Mouse (Mus musculus) midbrain, embryonic 13.5 days (tissue): ENCODE measurements around the gene Slc35f1. TPM values are rescaled to one million over a fixed set of nuclear protein-coding genes. Genes with fewer than 3 reads are reported as not detected.
A peak's percentile ranks its signal among the peaks of the same experiment; 100 is the strongest.

Experiments
- ATAC-seq: fragments of 200-750 bp; cut with Nextera tagmentation; 2 replicates; pipeline ENCODE4 v1.8.0; 2017; ENCODE audit warnings: mild to moderate bottlenecking, moderate TSS enrichment, moderate library complexity
- H3K27ac ChIP-seq: fragments of 300-500 bp; sonication (generic); 2 replicates; pipeline ENCODE4 v1.5.1; 2015; ENCODE audit warnings: inconsistent platforms, mild to moderate bottlenecking, moderate library complexity
- H3K27me3 ChIP-seq: fragments of 300-500 bp; sonication (generic); 2 replicates; pipeline ENCODE4 v1.6.1; 2015; ENCODE audit warnings: mild to moderate bottlenecking, inconsistent platforms
- H3K36me3 ChIP-seq: fragments of 300-500 bp; sonication (generic); 2 replicates; pipeline ENCODE4 v1.6.1; 2015; ENCODE audit warnings: mild to moderate bottlenecking, inconsistent platforms
- H3K4me1 ChIP-seq: fragments of 300-500 bp; sonication (generic); replicated peaks from 2 replicates; pipeline ENCODE4 v1.6.1; 2015; ENCODE audit warnings: inconsistent platforms
- H3K4me2 ChIP-seq: fragments of 300-500 bp; sonication (generic); replicated peaks from 2 replicates; pipeline ENCODE4 v1.6.1; 2015; ENCODE audit warnings: moderate library complexity, mild to moderate bottlenecking, inconsistent platforms
- H3K4me3 ChIP-seq: fragments of 300-500 bp; sonication (generic); replicated peaks from 2 replicates; pipeline ENCODE4 v1.5.1; 2015; ENCODE audit warnings: mild to moderate bottlenecking, inconsistent platforms
- H3K9ac ChIP-seq: fragments of 300-500 bp; sonication (generic); replicated peaks from 2 replicates; pipeline ENCODE4 v1.6.1; 2015; ENCODE audit warnings: mild to moderate bottlenecking, inconsistent platforms
- H3K9me3 ChIP-seq: fragments of 300-500 bp; sonication (generic); 2 replicates; pipeline ENCODE4 v1.6.1; 2016; ENCODE audit warnings: mild to moderate bottlenecking, inconsistent platforms
- WGBS: fragments of 180-500 bp; shearing (Covaris S2); methylation state at CpG from one replicate; pipeline ENCODE4 v1.1.7; 2015; 5-methylcytosine and 5-hydroxymethylcytosine counted together
- polyA plus RNA-seq: library from polyadenylated mRNA; unstranded; fragments of >200 nt; fragmentation: Nextera tagmentation; extraction: Ambion mirVana; gene quantifications from 2 replicates; pipeline ENCODE4 v1.2.1, GENCODE M21; 2015

Gene Slc35f1
- polyA plus RNA-seq, 1 experiment from 2014 or later = 36.3 TPM

DNA sequence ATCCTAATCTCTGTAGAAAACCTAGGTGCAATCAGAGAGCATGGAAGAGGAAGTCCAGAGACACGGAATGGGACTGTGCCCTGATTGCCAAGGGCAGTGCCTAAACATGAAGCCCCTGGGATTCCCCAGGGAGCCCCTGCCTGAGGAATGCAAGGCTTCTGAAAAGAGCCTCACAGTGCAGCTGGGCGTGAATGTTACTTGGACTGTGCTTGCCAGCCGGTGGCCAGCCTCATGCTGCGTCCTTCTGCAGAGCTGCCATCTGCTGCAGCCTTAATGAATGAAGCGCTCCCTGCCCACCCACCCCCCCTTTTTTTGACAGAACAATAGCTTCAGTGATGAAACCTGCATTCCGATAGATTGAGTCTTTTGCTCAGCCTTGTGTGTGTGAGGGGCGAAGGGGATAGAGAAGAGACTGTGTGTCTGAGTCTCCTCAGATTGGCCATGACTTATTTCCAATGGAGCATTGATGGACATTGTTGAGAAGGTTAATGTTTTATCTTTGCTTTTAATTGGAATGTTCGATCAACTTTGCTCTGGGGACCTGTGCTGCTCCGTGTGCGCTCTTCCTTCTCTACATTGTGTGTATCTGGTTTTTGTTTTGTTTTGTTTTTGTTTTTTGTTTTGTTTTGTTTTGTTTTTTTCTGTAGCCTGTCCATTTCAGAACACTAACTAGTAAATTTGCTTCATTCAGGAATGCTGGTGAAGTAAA is 52.5 kb downstream of the Slc35f1 start:
- peak overlapping the region; percentile 46 for H3K4me2 ChIP-seq
- H3K9ac ChIP-seq = 0 out of 2 replicates have a peak overlapping the region, but pooled peaks have one; percentile 12
- 2% methylated on average over 10 of the region's 10 CpGs for whole genome bisulfite sequencing
- peaks cover 18% of the 10 kb centered on the region for H3K4me1 ChIP-seq
- H3K4me3 ChIP-seq = peak overlapping the region; percentile 12; the same call in 1 of the 2 replicates
- H3K27me3 ChIP-seq = no peaks in the 10 kb centered on the region
- H3K9me3 ChIP-seq = no peaks in the 10 kb centered on the region
- peak; percentile 99 for ATAC-seq
- peak overlapping the region; percentile 66 for H3K27ac ChIP-seq
- no peaks in the 10 kb centered on the region for H3K36me3 ChIP-seq

DNA sequence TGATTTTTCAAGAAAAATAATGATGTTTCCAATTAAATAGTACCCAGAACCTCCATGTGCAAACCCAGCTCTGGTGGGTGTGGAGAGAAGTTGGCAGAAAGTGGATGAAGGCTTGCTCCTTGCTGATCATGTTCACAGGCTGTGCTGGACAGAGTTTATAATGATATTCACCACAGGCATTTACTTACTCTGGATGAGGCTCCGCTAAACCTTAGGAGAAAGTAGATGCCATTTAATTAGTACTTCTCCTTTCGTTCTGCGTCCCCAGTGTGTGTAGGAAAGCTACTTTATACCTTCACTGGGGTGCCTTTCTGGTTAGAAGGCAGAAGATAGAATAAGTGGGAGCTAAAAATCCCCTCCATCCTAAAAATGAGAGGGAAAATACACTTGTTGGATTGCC is 53.5 kb downstream of the Slc35f1 start:
- Histone ChIP-seq H3K27ac (no peak overlapping the region), H3K9me3 (no peaks in the 10 kb centered on the region), H3K27me3 (no peaks in the 10 kb centered on the region), H3K36me3 (no peaks in the 10 kb centered on the region), H3K9ac (no peak overlapping the region), H3K4me2 (0 out of 2 replicates have a peak overlapping the region, but pooled peaks have one; percentile 46), H3K4me3 (no peak overlapping the region), H3K4me1 (peaks cover 22% of the 10 kb centered on the region)
- ATAC-seq = no peak
- WGBS = 50% methylated on average over 3 of the region's 3 CpGs

DNA sequence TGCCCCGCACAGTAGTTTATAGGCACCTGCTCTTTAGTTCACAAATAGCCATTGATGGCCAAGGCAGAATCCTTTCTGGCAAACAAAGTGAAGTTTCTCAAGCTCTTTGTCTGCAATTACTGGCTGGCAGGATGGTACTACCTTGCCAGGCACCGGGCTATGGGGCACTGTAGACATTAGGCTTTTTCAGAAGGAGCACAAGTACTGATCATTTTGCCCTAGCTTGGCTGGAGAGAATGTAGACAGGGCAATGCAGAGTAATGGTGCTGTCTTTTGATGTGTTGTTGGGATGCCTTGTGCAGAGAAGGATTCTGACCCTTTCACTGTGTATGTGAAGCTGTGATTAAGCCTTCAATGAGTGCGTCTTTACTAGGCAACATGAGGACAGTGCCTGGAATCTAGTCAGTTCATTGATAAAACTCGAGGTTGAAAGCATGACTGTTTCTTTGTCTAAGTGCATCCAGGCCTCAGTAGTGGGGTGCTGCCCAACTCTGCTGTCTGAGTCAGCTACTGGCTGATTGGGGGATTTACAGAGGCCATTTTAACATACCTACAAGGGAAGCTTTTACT is 57.8 kb downstream of the Slc35f1 start:
- no peaks in the 10 kb centered on the region for H3K27me3 ChIP-seq
- no peaks in the 10 kb centered on the region for H3K36me3 ChIP-seq
- no peak overlapping the region for H3K9ac ChIP-seq
- H3K4me3 ChIP-seq = no peak overlapping the region
- 54% methylated on average over 4 of the region's 4 CpGs for WGBS
- peak; percentile 64 for ATAC-seq
- H3K9me3 ChIP-seq = no peaks in the 10 kb centered on the region
- H3K27ac ChIP-seq = no peak overlapping the region
- no peak overlapping the region for H3K4me2 ChIP-seq
- H3K4me1 ChIP-seq = peaks cover 14% of the 10 kb centered on the region

DNA sequence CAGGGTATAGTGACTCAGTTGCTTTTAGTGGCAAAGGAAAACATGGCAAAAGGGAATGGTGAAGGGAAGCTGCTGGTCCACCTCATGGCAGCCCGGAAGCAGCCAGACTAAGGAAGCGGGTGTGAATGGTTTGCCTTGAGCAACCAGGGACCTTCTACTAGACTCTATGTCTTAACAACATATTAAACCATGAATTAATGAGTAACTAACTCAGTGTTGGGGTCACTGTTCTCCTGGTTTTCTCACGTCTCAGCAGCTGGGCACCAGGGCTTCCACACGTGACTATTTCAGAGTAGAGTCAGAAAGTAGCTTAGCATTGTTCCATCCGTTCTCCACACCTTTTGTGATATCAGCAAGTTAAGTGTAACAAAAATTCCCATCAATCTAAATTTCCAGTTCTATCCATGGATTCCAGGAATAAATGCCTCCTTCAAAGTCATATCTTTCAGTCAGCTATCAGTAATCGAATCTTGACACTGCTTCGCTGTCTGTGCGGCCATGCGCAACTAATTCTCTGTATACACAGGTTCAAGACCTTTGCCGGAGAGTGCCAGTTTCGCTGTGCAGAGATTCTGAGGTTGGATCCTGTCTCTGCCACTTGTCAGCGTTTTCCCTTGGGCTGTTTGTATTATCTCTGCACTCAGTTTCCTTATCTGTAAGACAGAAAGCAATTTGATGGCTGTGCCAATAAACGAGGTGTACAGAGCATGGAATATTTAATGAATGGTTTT is 65.8 kb downstream of the Slc35f1 start:
- Histone ChIP-seq H3K4me3 (no peak overlapping the region), H3K4me2 (no peak overlapping the region), H3K9ac (no peak overlapping the region), H3K27me3 (no peaks in the 10 kb centered on the region), H3K36me3 (no peaks in the 10 kb centered on the region), H3K27ac (no peak overlapping the region), H3K9me3 (no peaks in the 10 kb centered on the region), H3K4me1 (no peaks in the 10 kb centered on the region)
- no peak for ATAC-seq
- WGBS = 56% methylated on average over 13 of the region's 13 CpGs

DNA sequence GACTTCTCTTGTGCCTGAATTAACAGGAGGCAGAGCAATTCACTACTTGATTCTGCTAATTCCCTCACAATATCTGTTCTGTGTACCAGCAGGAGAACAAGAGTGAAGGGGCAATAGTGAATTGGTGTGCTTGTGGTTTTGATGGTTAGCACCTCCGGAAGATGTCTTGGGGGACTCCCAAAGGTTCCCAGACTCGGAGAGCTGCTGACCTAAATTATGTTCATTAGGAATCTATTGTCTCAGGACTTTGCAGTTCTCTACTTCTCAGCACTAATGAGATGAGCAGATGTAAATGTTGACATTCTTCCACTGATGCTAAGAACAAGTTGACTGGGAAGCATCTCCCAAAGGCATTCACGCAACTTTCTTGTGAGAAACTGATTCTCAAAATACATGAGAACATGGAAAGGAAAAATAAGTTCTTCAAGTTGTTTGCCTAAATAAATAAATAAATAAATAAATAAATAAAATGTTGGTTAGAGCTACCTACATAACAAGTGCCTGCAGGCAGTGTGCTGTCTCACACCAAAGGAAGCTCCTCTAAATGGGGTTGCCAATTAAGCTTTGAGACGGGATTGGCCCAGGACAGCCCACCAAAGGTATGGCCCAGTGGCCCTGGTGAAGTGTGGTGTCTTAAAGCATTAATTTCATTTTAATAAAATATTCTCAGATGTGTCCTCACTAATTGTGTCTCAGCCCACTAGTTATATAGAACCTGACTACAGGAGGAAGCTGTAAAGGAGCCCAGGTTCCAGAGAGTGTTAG is 67.3 kb downstream of the Slc35f1 start:
- no peak overlapping the region for H3K4me2 ChIP-seq
- no peak for ATAC-seq
- no peaks in the 10 kb centered on the region for H3K4me1 ChIP-seq
- H3K4me3 ChIP-seq = no peak overlapping the region
- H3K9ac ChIP-seq = no peak overlapping the region
- no peak overlapping the region for H3K27ac ChIP-seq
- 84% methylated on average over 4 of the region's 4 CpGs for WGBS
- no peaks in the 10 kb centered on the region for H3K36me3 ChIP-seq
- no peaks in the 10 kb centered on the region for H3K27me3 ChIP-seq
- no peaks in the 10 kb centered on the region for H3K9me3 ChIP-seq

DNA sequence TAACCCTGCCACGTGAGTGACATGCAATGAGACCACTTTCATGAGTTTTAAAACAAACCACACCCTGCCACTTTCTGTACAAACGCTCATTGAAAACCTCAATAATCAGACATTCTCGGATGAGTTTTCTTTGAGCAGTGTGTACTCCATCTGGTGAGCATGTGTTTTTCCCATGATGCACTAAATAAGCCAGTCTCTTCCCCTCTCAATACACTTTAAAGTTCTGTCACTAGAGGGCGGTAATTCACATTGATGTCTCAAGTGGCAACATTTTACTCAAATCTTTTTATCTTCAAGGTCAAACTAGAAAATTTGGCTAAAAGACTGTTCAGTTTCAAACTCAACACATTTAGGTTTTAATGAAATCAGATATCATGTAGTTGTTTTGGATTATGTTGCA is 68.3 kb downstream of the Slc35f1 start:
- Histone ChIP-seq H3K36me3 (no peaks in the 10 kb centered on the region), H3K4me3 (no peak overlapping the region), H3K4me1 (no peaks in the 10 kb centered on the region), H3K4me2 (no peak overlapping the region), H3K9ac (no peak overlapping the region), H3K9me3 (no peaks in the 10 kb centered on the region), H3K27me3 (no peaks in the 10 kb centered on the region), H3K27ac (no peak overlapping the region)
- no peak for ATAC-seq
- WGBS = 49% methylated on average over 4 of the region's 4 CpGs

DNA sequence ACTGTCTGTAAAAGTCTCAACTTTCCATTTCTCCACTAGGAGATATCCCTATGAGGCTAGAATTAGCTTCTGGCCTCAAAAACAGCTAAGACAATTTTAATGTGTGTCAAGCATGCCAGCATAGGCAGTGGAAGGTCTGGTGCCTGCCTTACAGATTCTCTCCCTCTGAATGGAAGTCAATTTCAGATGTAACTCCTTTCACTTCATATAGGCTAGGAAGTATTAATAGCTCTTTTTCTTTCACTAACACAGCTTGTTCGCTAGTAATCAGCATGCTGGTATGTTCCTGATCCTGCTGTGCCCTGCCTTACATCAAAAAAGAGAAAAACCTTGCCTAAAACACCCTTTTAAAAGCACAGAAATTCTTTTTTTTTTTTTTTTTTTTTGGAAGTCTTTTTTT is 70.2 kb downstream of the Slc35f1 start:
- ATAC-seq = no peak

DNA sequence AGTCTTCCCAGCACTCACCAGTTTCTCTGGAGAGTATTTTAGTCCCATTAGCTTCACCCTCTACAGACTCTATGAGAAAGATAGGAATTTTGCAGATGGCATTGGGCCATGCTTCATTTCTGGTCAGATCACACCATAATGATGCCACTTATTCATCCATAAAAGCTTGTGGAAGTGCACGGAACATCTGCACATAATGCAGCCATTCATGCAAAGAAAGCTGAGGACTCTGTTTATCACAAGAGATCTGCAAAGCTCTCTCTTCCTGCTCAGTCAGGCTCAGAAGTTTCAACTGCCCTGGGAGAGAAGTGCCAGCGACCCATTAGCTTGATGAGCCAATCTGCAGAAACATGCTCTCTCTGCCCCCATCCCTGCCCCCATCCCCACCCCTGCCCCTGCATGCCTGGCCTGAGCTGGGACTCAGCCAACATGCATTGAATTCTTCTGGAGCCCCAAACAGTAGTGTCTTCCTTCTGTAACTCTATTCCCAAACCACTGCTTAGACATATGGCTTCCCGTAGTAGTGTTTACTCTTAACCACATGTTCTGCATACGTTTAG is 89.7 kb downstream of the Slc35f1 start:
- H3K36me3 ChIP-seq = no peaks in the 10 kb centered on the region
- H3K4me2 ChIP-seq = no peak overlapping the region
- no peaks in the 10 kb centered on the region for H3K4me1 ChIP-seq
- 68% methylated on average over 4 of the region's 4 CpGs for WGBS
- H3K9me3 ChIP-seq = no peaks in the 10 kb centered on the region
- no peak overlapping the region for H3K9ac ChIP-seq
- no peak overlapping the region for H3K27ac ChIP-seq
- H3K4me3 ChIP-seq = no peak overlapping the region
- no peak for ATAC-seq
- no peaks in the 10 kb centered on the region for H3K27me3 ChIP-seq

More for the DNA sequence above, 70.2 kb downstream of the Slc35f1 start:
- H3K27me3 ChIP-seq = no peaks in the 10 kb centered on the region
- WGBS = 92% methylated on average over 1 of the region's 1 CpGs
- H3K4me2 ChIP-seq = no peak overlapping the region
- no peaks in the 10 kb centered on the region for H3K36me3 ChIP-seq
- no peak overlapping the region for H3K27ac ChIP-seq
- no peak overlapping the region for H3K9ac ChIP-seq
- H3K9me3 ChIP-seq = no peaks in the 10 kb centered on the region
- H3K4me3 ChIP-seq = no peak overlapping the region
- H3K4me1 ChIP-seq = no peaks in the 10 kb centered on the region

DNA sequence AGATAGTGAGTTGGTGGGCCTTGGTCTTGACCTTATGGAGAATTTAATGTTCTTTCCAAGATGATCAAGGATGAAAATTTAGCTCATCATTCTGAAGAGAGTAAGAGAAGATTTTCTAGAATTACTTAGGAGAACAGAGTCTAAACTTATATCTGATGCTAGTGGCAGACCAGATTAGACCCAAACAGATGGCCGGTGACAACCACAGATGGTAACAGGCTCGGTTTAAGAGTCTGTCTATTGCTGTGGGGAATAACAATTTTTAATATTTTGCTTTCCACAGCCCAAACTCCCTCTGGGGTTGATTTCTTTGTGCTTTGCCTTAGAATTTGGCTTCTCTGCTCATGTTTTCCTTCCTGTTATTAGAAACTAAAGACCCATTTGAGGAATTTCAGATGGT is 96.7 kb downstream of the Slc35f1 start:
- no peaks in the 10 kb centered on the region for H3K4me1 ChIP-seq
- no peak overlapping the region for H3K4me2 ChIP-seq
- H3K9me3 ChIP-seq = no peaks in the 10 kb centered on the region
- no peak overlapping the region for H3K27ac ChIP-seq
- H3K27me3 ChIP-seq = no peaks in the 10 kb centered on the region
- H3K4me3 ChIP-seq = no peak overlapping the region
- no peaks in the 10 kb centered on the region for H3K36me3 ChIP-seq
- no peak for ATAC-seq
- WGBS = 71% methylated on average over 2 of the region's 2 CpGs
- H3K9ac ChIP-seq = no peak overlapping the region

DNA sequence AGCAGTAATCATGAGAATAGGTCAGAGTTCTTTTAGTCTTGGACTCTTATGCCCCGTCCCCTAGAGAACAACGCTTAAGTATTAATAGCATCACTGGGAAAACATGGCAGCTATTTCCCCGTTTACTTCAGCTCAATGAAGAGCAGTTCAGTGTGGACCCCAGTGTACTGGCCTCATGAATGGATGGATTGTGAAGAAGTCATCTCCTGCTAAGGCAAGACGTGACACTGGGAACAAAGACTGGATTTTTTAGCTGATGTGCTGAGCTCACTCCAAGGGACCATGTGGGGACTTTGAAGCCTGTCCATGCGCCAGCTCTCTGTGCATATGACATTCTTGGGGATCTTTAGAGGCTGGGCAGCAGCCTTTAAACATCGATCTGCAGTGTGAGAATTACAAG is 101.2 kb downstream of the Slc35f1 start:
- H3K4me3 ChIP-seq = no peak overlapping the region
- no peak for ATAC-seq

DNA sequence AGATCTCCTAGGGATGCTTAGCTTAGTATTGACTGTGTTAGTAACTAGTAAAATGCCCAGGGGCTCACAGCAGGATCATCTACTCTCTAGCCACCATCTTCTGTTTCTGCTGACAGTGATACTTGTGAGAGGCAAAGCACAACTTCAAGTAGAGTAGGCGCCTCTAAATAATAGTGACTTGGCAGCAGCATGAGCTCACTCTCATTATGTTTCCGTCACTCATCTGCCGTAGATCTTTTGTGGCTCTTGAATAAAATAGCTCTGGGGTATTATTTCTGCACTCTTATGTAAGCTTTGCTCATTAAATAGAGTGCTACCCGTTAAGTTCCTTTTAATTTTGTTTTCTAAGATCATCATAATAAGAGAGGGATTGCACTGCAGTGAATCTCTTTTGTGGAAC is 107.1 kb downstream of the Slc35f1 start:
- H3K27ac ChIP-seq = no peak overlapping the region; the same call in 1 of the 2 replicates
- no peaks in the 10 kb centered on the region for H3K27me3 ChIP-seq
- ATAC-seq = no peak
- no peak overlapping the region for H3K9ac ChIP-seq
- 34% methylated on average over 4 of the region's 4 CpGs for WGBS
- H3K4me3 ChIP-seq = no peak overlapping the region
- H3K36me3 ChIP-seq = no peaks in the 10 kb centered on the region
- H3K9me3 ChIP-seq = no peaks in the 10 kb centered on the region
- H3K4me2 ChIP-seq = no peak overlapping the region
- peaks cover 10% of the 10 kb centered on the region; the same call in 1 of the 2 replicates for H3K4me1 ChIP-seq

More for the DNA sequence above, 101.2 kb downstream of the Slc35f1 start:
- H3K27me3 ChIP-seq = no peaks in the 10 kb centered on the region
- no peak overlapping the region for H3K9ac ChIP-seq
- WGBS = 58% methylated on average over 6 of the region's 6 CpGs
- H3K9me3 ChIP-seq = no peaks in the 10 kb centered on the region
- no peaks in the 10 kb centered on the region for H3K4me1 ChIP-seq
- H3K36me3 ChIP-seq = no peaks in the 10 kb centered on the region
- no peak overlapping the region for H3K4me2 ChIP-seq
- H3K27ac ChIP-seq = no peak overlapping the region
